Mouse (Mus musculus): Measurements from ENCODE around the gene Nr4a1. TPM values are rescaled to one million over a fixed set of nuclear protein-coding genes. Genes with fewer than 3 reads are reported as not detected.

Nr4a1 gene
- polyA plus RNA-seq, 1 experiment: 16.4 TPM

DNA sequence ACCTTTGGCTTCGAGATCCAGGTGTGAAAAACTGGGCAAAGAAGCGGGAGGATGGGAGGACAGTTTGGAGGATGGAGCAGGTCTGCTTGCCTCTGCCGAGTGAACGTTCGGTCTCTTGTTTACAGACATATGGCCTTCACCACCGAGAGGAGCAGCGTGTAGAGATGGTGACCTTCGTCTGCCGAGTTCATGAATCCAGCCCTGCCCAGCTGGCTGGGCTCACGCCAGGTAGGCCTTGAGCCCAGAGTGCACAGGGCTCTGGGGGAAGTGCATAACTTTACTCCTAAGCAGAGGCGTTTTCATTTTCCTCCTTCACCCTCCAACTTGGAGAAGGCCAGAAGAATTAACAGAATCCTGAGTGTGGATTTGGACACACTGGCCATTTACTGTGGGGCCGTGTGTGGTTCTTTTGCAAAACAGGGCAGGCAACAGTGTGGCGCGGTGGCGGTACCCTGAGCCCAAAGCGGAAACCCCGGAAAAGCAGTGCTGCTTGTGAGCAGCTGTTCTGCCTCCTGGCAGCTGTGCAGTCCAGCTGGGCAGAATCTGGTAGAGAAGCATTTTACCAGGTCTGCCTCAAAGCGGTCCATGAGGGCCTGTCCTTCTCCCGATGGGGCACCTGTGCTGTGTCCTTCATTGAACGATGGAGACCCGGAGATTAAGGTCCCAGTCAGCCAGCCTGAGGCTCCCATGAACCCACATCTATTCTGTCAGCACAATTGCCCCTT lies 25.0 kb upstream of the Nr4a1 start:
- Histone ChIP-seq H3K4me1 (ENCODE audit: control insufficient read depth, insufficient read depth, low read length) (peaks cover 11% of the 10 kb centered on the region), H3K4me3 (replicated peaks; ENCODE audit: insufficient read depth, low read depth, low read length) (no peak overlapping the region), H3K27me3 (ENCODE audit: control insufficient read depth, insufficient read depth, low read length) (no peaks in the 10 kb centered on the region), H3K27ac (ENCODE audit: insufficient read depth, low read length) (no peak overlapping the region)
- DNase-seq: no peak
- WGBS: 73% methylated on average over 21 of the region's 21 CpGs
- TF ChIP-seq POLR2A (IDR thresholded peaks at IDR 0.05; ENCODE audit: borderline replicate concordance, insufficient read depth, low read length) (no peak), CTCF (IDR thresholded peaks at IDR 0.05; ENCODE audit: borderline replicate concordance, insufficient read depth, low read depth, low read length) (no peak)

DNA sequence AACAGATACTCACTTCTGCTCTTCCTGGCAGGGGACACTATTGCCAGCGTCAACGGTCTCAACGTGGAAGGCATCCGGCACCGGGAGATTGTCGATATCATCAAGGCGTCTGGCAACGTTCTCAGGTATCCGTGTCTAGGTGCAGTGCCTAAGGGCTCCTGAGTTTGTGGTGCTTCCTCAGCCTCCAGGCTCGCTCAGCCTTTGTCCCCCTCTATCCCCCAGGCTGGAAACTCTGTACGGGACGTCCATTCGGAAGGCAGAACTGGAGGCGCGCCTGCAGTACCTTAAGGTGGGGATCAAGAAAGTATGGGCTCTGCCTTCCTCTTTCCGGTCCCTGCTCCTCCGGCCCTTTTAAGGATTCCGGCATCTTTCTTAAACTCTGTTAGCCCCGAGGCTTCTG lies 23.6 kb upstream of the Nr4a1 start:
- no peak overlapping the region for H3K4me3 ChIP-seq (replicated peaks; ENCODE audit: insufficient read depth, low read depth, low read length)
- no peak overlapping the region for H3K27ac ChIP-seq (ENCODE audit: insufficient read depth, low read length)
- TF ChIP-seq POLR2A (IDR thresholded peaks at IDR 0.05; ENCODE audit: borderline replicate concordance, insufficient read depth, low read length) (no peak), CTCF (IDR thresholded peaks at IDR 0.05; ENCODE audit: borderline replicate concordance, insufficient read depth, low read depth, low read length) (no peak)
- DNase-seq: no peak
- peaks cover 8% of the 10 kb centered on the region for H3K4me1 ChIP-seq (ENCODE audit: control insufficient read depth, insufficient read depth, low read length)
- H3K27me3 ChIP-seq (ENCODE audit: control insufficient read depth, insufficient read depth, low read length): no peaks in the 10 kb centered on the region
- 93% methylated on average over 19 of the region's 19 CpGs for WGBS

DNA sequence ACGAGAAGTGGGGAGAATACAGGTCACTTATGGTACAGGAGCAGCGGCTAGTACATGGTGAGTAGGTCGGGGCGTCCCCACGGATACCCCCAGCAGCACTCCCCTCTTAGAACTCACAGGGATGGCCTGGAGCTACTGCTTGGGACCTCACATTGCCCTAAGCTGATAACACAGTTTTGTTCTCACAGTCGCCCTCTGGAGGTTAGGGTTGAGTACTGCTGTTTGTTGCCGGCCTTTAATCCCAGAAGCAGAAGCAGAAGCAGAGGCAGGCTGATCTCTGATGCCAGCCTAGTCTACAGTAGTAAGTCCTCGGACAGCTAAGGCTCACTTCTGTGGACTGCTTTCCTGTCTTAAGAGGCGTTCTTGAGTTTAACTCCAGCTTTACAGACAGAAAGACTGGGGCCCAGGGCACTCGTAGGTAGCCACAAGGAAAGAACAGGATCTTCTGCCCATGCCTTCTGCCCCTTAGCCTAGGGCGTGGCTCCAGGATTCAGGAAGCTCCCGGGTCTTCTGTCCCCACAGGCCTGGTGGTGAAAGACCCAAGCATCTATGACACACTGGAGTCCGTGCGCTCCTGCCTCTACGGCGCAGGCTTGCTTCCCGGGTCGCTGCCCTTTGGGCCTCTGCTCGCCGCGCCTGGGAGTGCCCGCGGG lies 22.9 kb upstream of the Nr4a1 start:
- Histone ChIP-seq H3K4me3 (replicated peaks; ENCODE audit: insufficient read depth, low read depth, low read length) (no peak overlapping the region), H3K27ac (ENCODE audit: insufficient read depth, low read length) (no peak overlapping the region), H3K27me3 (ENCODE audit: control insufficient read depth, insufficient read depth, low read length) (no peaks in the 10 kb centered on the region), H3K4me1 (ENCODE audit: control insufficient read depth, insufficient read depth, low read length) (peaks cover 8% of the 10 kb centered on the region)
- TF ChIP-seq CTCF (IDR thresholded peaks at IDR 0.05; ENCODE audit: borderline replicate concordance, insufficient read depth, low read depth, low read length) (peak; percentile 49; the same call in 1 of the 2 replicates), POLR2A (IDR thresholded peaks at IDR 0.05; ENCODE audit: borderline replicate concordance, insufficient read depth, low read length) (no peak)
- no peak for DNase-seq
- 77% methylated on average over 23 of the region's 23 CpGs for WGBS

DNA sequence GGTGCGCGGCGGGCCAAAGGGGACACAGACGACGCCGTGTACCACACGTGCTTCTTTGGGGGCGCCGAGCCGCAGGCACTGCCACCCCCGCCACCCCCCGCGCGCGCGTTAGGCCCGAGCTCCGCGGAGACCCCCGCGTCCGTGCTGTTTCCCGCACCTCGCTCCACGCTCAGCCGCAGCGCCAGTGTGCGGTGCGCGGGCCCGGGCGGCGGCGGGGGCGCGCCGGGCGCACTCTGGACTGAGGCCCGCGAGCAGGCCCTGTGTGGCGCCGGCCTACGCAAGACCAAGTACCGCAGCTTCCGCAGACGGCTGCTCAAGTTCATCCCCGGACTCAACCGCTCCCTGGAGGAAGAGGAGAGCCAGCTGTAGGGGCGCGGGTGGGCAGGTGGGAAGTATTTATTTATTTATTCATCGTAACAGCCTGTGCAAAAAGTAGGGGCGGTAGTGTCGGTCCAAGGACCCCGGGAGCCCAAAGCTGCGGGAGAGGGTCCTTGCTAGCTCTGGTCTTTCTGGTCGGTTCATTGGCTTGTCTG lies 22.4 kb upstream of the Nr4a1 start:
- peaks cover 8% of the 10 kb centered on the region for H3K4me1 ChIP-seq (ENCODE audit: control insufficient read depth, insufficient read depth, low read length)
- WGBS: 57% methylated on average over 56 of the region's 56 CpGs
- TF ChIP-seq CTCF (IDR thresholded peaks at IDR 0.05; ENCODE audit: borderline replicate concordance, insufficient read depth, low read depth, low read length) (no peak), POLR2A (IDR thresholded peaks at IDR 0.05; ENCODE audit: borderline replicate concordance, insufficient read depth, low read length) (no peak)
- H3K4me3 ChIP-seq (replicated peaks; ENCODE audit: insufficient read depth, low read depth, low read length): no peak overlapping the region
- H3K27ac ChIP-seq (ENCODE audit: insufficient read depth, low read length): no peak overlapping the region
- no peak for DNase-seq
- H3K27me3 ChIP-seq (ENCODE audit: control insufficient read depth, insufficient read depth, low read length): no peaks in the 10 kb centered on the region

DNA sequence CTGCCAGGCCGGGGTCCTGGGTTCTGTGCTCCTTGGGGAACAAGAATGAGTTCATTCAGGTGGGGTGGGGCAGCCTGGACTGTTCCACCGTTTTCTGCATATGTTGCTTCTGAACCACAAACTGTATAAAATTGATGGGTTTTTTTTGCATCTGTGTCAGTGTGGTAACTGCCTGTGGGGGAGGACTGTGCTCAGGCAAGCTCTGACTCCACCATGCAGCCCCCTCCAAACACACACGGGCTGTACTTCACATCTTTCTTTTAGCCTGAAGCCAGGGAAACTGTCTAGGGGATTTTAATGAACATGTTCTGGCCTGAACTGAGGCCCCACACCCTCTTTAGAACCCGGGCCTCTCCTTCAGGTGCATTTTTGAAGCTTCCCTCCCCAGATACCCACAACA lies 21.5 kb upstream of the Nr4a1 start:
- TF ChIP-seq POLR2A (IDR thresholded peaks at IDR 0.05; ENCODE audit: borderline replicate concordance, insufficient read depth, low read length): no peak
- TF ChIP-seq CTCF (IDR thresholded peaks at IDR 0.05; ENCODE audit: borderline replicate concordance, insufficient read depth, low read depth, low read length): no peak
- 86% methylated on average over 4 of the region's 4 CpGs for WGBS

DNA sequence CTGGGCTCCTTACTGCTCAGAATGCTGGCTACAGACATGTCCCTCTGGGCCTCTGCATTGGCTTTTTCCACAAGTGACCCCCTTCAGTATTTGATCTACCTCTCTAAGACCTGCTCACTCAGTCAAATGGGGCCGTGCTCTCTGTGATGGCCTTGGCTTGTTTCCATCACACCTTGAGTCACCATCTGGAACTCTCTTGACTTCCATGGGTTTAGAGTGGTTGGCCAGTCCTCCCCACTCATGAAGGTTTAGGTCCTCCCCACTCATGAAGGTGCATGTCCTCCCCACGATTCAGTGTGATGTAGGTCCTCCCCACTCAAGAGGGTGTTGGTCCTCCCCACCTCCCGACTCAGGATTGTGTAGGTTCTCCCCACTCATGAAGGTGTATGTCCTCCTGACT lies 20.9 kb upstream of the Nr4a1 start:
- 50% methylated on average over 3 of the region's 3 CpGs for WGBS
- H3K4me1 ChIP-seq (ENCODE audit: control insufficient read depth, insufficient read depth, low read length): peaks cover 8% of the 10 kb centered on the region
- H3K27me3 ChIP-seq (ENCODE audit: control insufficient read depth, insufficient read depth, low read length): no peaks in the 10 kb centered on the region
- TF ChIP-seq CTCF (IDR thresholded peaks at IDR 0.05; ENCODE audit: borderline replicate concordance, insufficient read depth, low read depth, low read length) (no peak), POLR2A (IDR thresholded peaks at IDR 0.05; ENCODE audit: borderline replicate concordance, insufficient read depth, low read length) (no peak)
- H3K4me3 ChIP-seq (replicated peaks; ENCODE audit: insufficient read depth, low read depth, low read length): no peak overlapping the region
- DNase-seq: no peak
- H3K27ac ChIP-seq (ENCODE audit: insufficient read depth, low read length): no peak overlapping the region

More for the DNA sequence above, 21.5 kb upstream of the Nr4a1 start:
- Histone ChIP-seq H3K27ac (ENCODE audit: insufficient read depth, low read length) (no peak overlapping the region), H3K4me3 (replicated peaks; ENCODE audit: insufficient read depth, low read depth, low read length) (no peak overlapping the region), H3K4me1 (ENCODE audit: control insufficient read depth, insufficient read depth, low read length) (peaks cover 8% of the 10 kb centered on the region), H3K27me3 (ENCODE audit: control insufficient read depth, insufficient read depth, low read length) (no peaks in the 10 kb centered on the region)
- DNase-seq: no peak

DNA sequence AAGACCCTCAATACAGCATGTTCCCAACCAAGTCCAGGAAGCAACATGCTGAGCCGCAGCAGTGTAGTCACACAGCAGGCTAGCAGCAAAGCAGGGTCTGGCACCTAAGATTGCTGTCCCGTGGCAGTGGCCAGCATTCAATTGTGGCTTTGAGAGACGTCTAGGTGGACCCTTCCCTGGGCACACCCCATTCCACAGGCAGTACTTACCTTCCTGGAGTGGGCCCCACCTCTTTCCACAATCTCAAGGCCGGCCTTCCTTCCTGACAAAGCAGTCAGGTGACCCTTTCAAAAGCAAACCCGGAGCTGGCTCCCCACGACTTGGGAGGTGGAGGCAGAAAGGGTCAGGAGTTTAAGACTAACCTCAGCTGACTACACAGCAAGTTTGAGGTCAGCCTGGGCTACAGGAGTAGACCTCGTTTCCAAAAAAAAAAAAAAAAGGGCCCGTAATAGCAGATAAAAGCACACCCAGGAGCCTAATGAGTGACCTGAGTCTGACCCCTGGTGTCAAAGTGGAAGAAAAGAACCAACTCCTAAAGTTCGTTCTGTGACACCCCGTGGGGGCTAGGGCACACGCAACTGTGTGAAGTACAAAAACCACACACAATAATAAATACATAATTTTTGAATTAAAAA lies 20.3 kb upstream of the Nr4a1 start:
- no peaks in the 10 kb centered on the region for H3K27me3 ChIP-seq (ENCODE audit: control insufficient read depth, insufficient read depth, low read length)
- no peak overlapping the region for H3K27ac ChIP-seq (ENCODE audit: insufficient read depth, low read length)
- H3K4me1 ChIP-seq (ENCODE audit: control insufficient read depth, insufficient read depth, low read length): peaks cover 8% of the 10 kb centered on the region
- H3K4me3 ChIP-seq (replicated peaks; ENCODE audit: insufficient read depth, low read depth, low read length): no peak overlapping the region
- WGBS: 74% methylated on average over 11 of the region's 11 CpGs
- no peak for TF ChIP-seq CTCF (IDR thresholded peaks at IDR 0.05; ENCODE audit: borderline replicate concordance, insufficient read depth, low read depth, low read length)
- TF ChIP-seq POLR2A (IDR thresholded peaks at IDR 0.05; ENCODE audit: borderline replicate concordance, insufficient read depth, low read length): no peak
- no peak for DNase-seq
